Mouse (Mus musculus): ENCODE data around the gene Fry.
"Not testable (repeated sequence)": the region's sequence is repeated elsewhere in the genome, so short reads cannot be mapped to it uniquely, and the experiment has no call there.

Gene Fry

DNA sequence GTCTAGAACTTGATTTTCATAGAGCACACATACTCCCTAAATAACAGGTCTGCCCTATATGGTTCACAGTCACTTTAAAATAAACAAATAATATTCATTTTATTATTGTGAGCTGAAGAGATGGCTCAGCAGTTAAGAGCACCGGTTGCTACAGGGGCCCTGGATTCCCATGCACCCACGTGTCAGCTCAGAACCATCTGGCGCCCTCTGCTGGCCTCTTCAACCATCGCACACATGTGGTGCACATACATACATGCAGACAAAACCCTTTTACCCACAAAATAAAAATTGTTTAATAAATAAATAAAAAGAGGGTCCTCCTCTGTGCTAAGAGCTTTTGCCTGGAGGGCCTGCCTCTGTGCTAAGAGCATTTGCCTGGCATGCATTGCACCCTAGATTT is 335.0 kb downstream of the Fry start:
- no peak for DNase-seq (ENCODE audit: low spot score in 2 of 2)

DNA sequence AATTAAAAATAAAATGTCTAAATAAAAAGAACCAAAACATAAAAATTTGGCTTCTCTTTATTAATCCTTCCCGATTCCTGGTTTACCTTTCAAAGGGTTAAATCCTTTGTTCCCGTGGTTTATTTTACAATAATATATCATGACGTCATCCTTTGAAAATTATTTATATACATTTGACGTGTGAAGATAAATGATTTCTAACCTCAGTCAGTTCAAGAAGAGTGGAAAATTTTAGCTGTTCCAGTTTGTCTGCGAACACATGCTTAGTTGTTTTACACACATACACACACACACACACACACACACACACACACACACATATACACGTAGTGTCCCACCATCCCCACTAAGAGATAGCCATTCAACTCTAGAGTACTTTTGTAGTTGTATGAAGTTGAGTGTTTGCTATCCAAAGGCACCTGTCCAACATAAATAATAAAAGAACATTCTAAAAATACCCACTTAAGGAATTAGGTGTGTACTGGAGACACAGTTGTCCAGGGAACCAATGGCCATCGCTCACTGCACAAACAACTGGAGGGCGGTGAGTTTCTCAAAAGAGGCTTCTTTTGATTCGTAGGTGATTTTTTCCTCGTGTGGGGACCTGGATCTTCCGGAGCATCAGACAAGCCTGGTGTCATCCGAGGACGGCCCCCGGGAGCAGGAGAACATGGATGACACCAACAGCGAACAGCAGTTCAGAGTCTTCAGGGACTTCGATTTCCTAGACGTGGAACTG is 338.9 kb downstream of the Fry start:
- DNase-seq (ENCODE audit: low spot score in 2 of 2): no peak

DNA sequence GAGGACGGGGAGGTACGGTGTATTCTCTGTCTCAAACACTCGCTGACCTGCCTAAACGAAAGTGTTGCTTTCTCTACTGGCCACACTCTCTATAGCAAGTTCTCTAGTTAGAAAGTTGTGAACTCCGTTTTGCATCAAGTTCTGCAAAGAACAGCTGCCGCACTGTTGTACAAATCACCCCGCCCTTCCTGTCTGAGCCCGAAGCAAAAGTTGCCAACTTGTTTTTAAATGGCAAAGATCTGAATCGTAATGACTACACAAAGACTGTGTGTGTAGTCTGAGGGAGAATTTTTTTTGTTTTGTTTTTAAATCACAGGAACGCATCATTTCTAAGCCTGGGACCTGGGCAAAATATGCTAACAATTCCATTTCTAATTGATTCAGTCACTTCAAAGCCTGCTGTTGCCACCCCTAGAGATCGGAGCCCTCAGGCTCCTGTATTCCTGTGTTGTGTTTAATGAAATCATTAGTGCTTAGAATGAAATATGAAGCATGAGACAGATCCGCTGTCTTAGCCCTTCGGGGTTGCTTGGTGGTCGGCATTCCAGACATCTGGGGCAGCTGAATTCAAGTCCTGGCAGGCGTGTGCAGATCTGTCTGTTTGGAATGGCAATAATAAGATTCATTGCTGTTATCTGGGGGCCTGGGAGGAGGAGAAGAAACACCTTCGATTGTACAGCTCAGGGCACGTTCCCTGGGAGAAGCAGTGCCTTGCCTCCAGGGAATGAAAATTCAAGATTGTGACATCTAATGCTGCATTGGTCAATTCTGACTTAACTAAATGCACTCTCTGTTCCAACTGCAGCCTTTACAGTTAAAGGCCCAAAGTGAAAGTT is 339.7 kb downstream of the Fry start:
- peak in 1 of 2 experiments; percentile 15 for DNase-seq (ENCODE audit: low spot score in 2 of 2)

DNA sequence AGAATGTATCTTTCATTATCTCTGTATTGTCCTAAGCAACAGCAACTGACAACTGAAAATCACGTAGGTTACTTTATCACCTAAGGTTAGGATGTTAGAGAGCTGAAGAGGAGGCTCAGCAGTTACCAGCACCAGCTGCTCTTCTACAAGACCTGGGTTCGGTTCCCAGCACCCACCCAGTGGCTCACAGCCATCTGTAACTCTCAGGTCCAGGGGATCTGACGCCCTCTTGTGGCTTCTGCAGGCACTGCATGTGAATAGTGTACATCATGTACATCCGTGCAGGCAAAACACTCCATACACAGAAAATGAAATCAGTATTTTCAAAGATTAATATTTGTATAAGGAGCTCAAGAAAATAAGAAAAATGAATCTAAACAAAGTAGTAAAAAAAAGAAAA is 341.4 kb downstream of the Fry start:
- DNase-seq (ENCODE audit: low spot score in 2 of 2): no peak

DNA sequence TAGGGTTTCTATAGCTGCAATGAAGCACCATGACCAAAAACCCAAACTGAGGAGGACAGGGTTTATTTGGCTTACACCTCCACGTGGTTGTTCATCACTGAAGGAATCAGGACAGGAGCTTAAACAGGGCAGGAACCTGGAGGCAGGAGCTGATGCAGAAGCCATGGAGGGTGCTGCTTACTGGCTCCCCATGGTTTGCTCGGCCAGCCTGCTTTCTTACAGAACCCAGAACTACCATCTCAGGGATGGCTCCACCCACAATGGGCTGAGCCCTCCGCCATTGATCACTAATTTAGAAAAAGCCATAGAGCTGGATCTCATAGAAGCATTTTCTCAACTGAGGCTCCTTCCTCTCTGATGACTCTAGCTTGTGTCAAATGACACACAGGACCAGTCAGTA is 346.3 kb downstream of the Fry start:
- no peak for DNase-seq (ENCODE audit: low spot score in 2 of 2)

DNA sequence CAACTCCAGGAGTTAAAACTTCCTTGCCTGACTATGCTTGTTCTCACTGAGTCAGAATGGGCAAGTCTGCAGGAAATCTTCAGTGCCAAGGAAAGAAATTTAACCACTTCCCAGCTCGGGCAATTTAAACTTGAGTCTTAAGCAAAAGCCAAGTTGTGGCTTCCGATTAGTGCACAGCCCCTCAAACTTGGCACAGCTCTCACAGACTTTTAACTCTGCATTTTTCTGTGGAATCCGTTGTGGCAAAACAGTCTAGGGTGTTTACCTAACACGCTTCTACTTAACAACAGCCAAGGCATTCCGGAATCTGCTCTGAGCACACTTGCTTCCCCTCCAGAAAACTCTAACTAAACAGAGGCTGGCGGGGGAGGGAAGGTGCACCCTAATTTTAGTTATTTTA is 346.8 kb downstream of the Fry start:
- DNase-seq (ENCODE audit: low spot score in 2 of 2): no peak

DNA sequence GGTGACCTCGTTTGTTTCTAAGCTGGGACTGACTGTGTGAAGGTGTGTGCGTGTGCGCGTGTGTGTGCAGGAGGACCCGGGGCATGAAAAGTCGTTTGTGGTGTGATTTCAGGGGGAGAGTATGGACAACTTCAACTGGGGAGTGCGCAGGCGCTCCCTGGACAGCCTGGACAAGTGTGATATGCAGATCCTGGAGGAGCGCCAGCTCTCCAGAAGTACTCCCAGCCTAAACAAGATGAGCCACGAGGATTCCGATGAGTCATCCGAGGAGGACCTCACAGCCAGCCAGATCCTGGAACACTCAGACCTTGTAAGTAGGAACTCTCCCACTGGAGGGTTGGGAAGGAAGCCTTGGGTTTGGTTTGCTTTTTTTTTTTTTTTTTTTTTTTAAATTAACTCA is 347.7 kb downstream of the Fry start:
- peak; percentile 77 to 81 for DNase-seq (ENCODE audit: low spot score in 2 of 2)

DNA sequence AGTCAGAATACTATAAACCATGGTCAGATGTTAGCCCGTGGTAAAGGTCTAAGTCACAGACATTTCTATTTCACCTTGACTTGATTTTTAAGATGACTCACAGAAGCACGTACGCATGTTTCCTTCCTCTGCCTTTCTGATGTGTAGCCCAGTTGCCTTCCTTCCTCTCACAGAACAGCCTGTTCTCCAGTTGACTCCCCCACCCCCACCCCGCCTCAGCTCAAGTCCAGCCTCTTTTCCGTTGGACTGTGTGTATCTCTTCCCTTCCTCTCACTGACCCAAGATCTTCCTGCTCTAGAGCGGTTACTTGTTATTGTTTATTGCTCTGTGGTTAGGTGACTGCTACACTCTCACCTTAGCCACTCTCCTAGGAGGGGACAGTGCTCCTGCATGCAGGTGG is 350.0 kb downstream of the Fry start:
- no peak for DNase-seq (ENCODE audit: low spot score in 2 of 2)

DNA sequence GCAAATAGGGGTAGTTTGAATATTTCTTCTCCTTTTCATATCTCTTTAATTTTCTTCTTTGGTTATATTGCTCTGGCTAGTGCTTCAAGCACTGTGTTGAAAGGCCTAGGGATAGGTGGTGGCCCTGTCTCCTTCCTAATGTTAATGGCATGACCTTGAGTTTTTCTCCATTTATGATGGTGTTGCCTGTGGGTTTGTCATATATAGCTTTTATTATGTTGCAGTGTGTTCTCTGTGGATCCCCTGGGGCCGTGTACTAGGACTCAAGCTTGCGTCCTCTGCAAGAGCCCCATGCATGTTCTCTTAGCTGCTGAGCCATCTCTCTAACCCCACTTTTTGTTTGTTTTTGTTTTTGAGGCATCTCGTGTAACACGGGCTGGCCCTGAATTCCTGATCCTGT is 358.9 kb downstream of the Fry start:
- DNase-seq (ENCODE audit: low spot score in 2 of 2): no peak

DNA sequence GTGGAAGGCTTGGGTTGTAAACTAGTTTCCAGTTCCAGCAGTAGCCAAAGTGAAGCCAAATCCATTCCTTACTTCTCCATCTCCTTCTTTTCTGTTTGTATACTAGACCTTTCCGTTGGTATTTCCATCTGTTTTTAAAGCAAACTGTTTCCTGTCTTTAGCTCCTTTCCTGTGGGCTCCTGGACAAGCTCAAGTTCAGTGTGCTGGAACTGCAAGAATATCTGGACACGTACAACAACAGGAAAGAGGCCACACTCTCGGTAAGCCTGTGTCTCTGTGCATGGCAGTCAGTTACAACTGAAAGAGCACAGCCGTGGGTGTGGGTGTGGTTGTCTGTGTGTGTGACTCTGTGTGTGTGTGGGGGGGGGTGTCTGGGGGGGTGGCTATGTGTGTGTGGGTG is 360.2 kb downstream of the Fry start:
- no peak for DNase-seq (ENCODE audit: low spot score in 2 of 2)

DNA sequence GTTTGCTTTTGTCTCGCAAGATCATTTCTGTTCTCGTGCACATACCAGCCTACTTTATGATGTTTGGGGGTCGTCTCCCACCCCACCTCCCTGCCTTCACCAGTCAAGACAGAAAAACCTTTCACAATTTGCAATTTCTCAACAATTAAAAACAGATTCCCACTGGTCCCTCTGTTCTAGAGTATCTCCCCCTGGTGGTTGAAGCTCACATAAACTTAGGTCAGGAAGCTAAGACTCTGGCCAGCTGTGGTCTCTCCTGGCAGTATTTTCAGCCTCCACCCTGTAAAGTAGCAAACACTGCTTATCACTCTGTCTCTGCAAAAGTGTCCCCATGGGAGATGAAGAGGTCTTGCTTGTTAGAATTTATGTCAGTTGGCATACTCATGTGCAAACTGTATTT is 366.8 kb downstream of the Fry start:
- no peak for DNase-seq (ENCODE audit: low spot score in 2 of 2)

DNA sequence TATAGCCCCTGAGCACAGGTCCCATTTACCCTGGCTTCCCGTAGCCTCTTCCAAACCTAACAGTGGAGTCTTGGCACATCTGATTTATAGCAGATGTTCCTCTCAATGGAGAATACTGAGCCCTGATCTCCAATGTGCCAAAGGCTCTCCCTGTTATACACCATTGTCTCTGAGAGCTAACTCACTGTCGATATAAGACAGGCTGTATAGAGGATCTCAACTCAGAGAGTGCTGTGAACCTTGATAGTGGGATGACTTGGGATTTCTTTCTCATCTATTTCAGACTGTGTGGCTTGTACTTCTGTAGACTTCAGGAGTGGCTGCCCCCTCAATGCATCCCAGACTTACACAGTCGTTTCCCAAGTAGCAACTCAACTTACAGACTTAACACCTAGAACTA is 371.8 kb downstream of the Fry start:
- DNase-seq (ENCODE audit: low spot score in 2 of 2): no peak

DNA sequence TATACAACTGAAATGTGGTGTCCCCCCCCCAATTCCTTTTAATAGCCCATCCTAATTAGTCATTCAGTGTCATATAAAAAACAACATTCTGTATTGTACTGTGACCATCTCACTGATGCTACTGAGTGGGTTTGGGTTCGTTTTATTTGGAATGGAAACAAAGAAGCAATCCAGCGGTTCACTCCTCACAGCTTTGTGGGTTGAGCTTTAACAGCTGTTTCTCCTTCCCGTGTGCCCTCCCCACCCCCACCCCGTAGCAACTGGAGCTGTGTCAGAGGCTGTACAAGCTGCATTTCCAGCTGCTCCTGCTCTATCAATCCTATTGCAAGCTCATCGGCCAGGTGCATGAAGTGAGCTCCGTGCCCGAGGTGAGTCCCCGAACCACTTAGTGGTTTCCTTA is 372.4 kb downstream of the Fry start:
- DNase-seq (ENCODE audit: low spot score in 2 of 2): no peak

DNA sequence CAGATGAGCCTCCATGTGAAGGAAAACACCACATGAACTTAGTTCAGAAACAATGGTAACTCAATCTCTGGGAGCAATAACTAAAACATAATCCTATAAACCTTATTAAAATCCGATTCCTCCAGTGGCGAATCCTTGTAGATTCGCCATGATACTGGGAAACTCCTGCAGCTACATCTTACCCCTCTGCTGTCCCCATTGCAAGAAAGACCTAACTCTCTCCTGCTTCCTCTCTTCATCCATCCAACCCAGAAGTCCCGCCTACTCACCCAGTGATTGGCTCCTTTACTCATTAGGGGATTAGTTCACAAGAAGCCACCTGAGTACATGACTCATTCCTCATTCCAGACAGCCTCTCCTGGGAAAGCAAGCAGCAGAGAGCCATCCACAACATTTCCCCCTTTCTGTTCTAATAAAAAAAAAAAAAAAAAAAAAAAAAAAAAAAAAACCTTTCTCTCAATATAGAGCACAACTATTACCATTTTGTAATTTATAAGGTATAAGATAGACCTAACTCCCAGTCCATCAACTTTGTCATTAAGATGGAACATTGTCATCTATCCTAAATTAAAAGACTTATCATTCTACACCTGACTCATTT is 373.2 kb downstream of the Fry start:
- not testable (repeated sequence) for DNase-seq (ENCODE audit: low spot score in 2 of 2)

DNA sequence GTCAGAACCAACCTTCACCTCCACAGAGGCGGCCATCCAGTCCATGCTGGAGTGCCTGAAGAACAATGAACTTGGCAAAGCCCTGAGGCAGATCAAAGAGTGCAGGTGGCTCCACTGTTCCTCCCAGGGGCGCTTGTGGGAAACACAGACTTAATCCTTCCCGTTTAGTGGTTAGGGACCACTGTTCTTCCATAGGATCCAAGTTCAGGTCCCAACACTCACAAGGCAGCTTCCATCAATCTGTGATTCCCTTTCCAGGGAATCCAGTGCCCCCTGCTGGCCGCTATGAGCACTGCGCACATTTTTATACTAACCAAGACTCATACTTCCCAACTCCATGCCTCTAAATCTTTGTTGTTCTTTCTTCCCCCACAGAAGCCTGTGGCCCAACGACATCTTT is 377.3 kb downstream of the Fry start:
- peak in 1 of 2 experiments; percentile 28 for DNase-seq (ENCODE audit: low spot score in 2 of 2)

DNA sequence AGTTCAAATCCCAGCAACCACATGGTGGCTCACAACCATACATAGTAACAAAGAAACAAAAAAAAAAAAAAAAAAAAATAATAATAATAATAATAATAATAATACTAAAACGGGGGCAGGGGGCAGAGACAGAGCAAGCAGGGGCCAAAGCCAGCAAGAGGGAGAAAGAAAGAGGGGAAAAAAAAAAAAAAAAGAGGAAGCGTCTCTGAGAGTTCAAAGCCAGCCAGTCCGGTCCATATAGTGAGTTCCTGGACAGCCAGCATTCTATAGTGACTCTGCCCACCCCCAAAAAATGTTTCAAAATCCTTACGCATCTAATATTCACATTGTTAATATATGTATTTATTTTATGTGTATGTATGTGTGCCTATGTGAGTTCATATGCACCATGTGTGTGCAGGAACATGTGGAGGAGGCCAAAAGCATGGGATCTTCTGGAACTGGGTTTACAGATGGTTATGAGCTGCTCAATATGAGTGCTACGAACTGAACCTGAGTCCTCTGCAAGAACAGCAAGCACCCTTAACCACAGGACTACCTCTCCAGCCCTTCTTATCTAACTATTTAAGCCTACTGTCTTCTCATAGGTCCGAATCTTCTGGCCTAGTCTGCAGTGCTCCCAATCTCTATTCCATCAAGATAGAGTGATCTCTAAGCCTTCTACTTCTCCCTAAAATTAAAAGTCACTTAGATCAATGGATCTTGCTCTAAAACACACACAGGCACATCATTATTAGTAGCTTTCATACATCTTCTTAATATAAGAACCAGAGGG is 392.2 kb downstream of the Fry start:
- no peak for DNase-seq (ENCODE audit: low spot score in 2 of 2)

DNA sequence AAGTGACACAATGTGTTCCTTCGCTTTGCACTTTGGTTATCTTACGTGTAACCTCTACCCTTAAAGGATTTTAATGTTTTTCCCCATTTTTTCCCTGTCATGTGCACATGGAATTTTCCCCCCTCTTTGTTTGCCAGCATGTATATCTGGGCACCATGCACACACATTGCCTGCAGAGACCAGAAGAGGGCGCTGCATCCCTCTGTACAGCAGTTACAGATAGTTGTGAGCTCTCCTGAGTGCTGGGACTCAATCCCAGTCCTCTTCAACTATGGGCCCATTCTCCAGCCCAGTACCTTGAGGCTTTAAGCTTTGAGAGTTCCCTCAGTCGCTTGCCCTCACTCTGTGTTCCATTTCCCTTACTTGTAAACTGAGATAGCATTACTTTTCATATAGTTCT is 394.8 kb downstream of the Fry start:
- DNase-seq (ENCODE audit: low spot score in 2 of 2): no peak

DNA sequence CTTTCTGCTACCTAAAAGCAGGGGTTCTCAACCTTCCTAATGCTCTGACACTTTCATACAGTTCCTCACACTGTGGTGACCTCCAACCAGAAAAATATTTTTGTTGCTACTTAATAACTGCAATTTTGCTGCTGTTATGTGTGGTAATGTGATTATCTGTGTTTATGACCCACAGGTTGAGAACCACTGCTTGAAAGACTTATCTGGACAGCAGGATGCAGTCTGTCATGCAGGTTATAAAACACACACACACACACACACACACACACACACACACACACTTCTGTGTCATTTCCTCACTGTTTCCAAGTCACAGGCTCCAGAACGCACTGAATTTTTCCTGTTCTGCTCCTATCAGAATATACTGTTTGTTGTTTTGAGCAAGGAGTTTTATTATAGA is 395.6 kb downstream of the Fry start:
- no peak for DNase-seq (ENCODE audit: low spot score in 2 of 2)

DNA sequence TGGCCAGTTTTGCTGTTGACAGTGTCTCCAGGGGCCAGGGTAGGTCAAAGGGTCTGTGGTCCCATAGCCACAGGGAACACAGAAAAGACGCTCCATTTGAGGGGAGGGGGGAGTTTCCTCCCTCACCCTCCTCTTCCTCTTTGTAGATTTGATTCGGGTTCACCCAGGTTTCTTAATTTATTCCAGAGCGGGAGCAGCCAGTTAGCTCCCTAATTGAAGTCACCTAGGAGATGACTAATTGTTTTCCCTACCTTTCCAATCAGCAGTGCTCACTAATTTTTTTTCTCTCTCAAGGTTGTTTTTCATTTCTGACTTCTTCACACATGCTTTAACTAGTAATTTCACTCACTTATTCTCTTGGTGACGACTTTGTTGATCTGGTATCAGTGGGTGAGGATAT is 399.6 kb downstream of the Fry start, which contains the start of gene Zar1l:
TSS of gene Zar1l (minus strand) at position 101 of the 400 bp plus-strand sequence.
- DNase-seq (ENCODE audit: low spot score in 2 of 2): no peak

DNA sequence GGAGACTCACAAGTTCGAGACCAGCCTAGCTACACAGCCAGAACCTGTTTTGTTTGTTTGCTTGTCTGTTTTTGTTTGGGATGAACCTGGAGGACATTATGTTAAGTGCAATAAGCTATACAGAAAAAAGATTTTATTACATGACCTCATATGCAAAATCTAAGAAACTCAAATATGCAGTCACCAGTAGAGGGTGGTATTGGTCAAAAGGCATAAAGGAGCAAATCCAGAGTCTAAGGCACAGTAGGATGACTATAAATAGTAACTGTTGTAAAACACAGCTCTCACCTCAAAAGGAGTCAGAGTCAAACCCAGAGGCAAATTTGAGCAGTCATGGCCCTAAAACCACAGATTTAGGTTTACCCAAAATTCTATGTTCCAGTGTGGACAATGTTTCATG is 401.1 kb downstream of the Fry start:
- DNase-seq (ENCODE audit: low spot score in 2 of 2): no peak

DNA sequence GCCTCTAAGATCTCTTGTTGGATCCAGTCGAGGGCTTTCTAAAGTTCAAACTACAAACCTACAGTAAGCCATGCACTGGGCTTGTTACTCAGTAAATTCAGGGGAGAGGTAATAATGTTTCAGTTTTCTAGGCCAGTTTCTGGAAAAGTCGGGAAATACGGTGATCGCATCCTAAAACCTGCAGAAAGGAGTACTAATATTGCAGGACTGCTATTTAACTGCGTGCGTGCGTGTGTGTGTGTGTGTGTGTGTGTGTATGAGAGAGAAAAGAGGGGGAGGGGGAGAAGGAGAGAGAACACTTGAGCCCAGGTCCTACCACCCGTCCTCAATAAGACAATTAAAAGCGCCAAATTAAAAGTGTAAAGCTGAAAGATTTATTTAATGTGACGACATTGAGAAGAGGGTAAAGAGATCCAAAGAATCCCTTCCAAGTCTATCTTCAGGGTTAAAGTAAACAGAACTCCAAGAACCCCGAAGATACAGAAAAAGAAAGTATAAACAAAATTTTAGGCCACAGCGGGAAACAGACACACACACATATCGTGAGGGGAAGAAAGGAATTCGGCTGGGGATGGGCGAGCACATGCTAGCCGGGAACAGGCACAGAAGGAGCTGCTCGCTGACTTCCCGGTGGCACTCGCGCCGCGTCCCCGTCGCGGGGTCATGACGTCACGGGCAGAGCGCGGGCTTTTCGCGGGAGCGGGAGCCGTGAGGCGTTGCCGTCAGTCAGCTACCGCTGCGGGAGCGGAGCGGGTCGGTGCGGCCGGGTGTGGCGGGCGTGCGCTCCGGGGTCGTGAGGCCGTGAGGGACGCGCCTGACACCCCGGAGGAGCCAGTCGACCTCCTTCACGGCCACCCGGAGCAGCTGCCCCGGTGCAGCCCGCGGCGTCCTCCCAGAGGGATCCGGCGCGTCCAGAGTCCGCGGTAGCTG is 403.8 kb downstream of the Fry start, which contains the start of gene Brca2:
TSS of gene Brca2 (plus strand) at position 694 of the 930 bp plus-strand sequence.
- DNase-seq (ENCODE audit: low spot score in 2 of 2): peak; percentile 89 to 92

Data from frontal cortex, postnatal 36 days (tissue).